Mouse (Mus musculus) spleen, postnatal 36 days (tissue): ENCODE data around the gene Rgp1.
A peak's percentile ranks its signal among the peaks of the same experiment; 100 is the strongest.

Source experiments
- DNase-seq, 2 experiments: peaks; one replicate each; pipeline ENCODE4 v3.0.0; 2022; ENCODE audit warnings: low spot score in 2 of 2, mixed read lengths in 1 of 2

Rgp1 gene

DNA sequence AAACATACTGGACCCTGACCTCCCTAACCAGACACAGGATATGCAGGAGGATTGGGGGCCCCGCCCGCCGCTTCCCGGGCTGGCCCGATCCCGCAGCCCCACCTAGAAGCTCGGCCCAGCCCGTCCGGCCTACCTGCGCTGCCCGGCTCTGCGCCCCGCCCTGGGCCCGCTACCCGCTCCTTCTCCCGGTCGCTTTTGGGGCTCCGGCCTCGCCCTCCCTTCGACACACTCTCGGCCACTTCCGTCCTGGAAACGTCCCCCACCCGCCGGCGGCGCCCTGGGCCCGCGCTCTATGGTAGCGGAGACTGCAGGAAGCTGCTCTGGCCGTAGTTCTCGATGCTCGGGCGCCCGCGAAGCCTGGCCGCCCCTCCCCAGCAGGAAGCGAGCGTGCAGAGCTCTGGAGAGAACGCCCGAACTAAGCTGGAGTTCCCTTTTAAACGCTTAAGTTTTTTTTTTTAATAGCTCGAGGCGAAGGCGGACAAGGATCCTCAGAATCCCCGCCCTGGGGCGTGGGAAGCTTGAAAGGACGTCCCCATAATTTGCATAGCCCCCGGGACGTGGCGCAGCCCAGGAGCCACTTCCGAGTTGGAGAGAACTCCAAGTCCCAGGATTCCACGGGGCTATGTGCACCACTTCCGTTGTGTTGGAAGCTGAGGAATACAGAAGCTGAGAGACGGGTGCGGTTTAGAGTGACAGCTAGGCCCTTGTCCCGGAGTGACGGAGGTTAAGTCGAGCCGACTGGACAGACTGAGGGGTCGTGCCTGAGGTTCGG is 16.3 kb upstream of the Rgp1 start, which contains the start of the genes Creb3 and Tln1:
Creb3 (plus strand) TSS at position 336 of the 772 bp plus-strand sequence.
Tln1 (minus strand) TSS at position 695 of the 772 bp plus-strand sequence.
- peak; percentile 95 to 97 for DNase-seq

DNA sequence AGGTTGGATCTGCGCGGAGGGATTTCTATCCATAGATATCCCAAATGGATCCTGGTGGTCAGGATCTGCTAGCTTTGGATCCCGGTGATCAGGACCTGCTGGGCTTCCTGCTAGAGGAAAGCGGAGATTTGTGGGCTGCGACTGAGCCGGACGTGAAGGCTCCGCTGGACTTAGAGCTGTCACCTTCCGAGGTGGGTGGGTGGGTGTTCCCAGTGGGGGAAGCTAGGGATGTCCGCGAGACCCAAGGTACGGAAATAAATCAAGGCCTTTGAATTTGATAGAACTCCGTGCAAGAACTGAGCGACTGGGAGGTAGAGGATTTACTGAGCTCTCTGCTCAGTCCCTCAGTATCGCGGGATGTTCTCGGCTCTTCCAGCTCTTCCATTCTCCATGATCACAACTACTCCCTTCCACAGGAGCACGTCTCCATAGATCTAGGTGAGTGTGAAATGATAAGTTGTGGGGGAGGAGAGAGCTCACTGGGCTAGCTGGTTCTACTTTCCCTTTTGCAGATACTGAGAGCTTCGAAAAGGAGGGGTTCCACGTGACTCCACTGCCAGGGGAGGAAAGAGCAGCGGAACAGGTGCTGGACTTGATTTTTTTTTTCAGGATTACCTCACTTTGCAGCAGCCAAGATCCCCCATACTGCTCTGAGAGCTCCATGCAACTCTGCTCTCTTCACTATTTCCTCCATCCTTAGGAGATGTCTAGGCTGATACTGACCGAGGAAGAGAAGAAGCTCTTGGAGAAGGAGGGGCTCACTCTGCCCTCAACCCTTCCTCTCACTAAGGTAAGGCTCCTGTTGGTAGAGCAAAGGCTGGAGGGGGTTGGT is 15.5 kb upstream of the Rgp1 start:
- no peak for DNase-seq

DNA sequence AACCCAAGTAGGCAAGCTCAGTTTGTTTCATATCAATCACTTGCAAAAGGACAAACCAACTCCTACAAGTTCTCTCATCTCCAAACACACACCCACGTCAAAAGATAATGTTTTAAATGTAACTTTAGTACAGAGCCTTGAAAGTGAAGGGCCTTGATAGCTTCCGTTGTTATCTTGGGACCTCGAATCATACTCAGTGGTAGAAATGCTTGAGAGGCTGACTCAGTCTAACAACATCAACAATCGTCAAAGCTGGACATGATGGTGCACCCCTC is 15.0 kb upstream of the Rgp1 start:
- DNase-seq = no peak

DNA sequence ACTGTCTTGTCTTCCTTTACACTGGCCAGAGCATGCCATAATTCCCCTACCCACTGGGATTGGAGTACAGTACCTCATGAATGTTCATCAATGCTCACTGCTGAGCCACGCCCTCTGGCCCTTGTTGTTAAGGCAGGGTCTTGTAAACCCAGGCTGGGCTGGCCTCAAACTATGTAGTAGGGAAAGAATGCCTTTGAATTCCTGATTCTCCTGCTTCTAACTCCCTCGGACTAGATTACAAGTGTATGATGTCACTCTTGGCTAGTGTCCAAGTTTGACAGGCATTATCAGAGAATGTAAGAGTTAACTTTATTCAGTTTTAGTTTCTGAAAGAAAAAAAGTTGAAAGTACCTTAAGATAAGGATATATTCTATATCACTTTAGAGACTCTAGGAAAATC is 14.3 kb upstream of the Rgp1 start:
- DNase-seq = no peak

DNA sequence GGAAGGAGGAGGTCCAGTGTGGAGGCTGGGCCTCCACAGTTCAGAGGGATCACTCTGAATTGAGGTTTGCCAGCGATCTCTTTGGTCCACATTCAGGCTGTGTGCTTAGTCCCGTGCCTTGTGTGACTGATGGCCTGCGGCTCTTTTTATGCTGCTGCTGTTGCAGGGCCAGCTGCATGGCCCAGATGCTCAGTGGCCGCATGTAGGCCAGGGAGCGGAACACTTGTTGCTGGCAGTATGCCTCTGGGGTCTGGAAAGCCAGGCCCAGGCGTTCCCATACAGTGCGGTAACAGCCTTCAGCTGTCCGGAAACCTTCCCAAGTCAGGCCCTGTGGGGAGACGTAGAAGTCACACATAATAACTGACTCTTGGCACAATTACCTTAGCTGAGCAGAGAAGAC is 11.4 kb upstream of the Rgp1 start:
- DNase-seq = no peak

DNA sequence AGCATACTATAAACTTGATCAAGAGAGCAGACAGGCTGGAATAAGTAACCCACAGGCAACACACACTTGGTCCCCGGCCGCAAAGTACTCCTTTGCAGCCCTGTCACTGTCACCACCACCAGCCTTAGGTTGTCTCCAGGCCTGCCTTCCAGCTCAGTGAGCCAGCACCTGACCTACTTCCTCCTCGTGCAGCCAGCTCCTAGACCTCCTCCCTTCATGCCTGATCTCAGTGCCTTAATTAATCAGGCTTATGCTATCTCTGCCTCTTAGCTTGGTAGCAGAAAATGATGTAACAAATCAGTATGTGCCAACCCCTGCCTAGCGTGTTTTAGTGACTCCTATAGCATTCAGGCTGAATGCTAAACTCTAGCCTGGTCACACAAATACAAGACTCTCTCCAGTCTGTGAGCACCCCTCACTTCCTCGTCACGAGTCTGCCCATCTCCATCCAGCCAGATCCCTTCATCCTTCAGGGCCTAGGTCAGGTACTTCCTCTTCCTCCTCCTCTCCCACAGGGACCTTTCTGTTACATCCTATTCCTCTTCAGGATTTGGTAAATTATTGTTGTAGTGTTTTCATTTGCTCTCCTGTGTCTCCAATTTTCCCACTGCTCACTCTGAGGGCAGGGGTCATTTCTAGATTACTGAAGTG is 7.0 kb upstream of the Rgp1 start:
- no peak for DNase-seq

DNA sequence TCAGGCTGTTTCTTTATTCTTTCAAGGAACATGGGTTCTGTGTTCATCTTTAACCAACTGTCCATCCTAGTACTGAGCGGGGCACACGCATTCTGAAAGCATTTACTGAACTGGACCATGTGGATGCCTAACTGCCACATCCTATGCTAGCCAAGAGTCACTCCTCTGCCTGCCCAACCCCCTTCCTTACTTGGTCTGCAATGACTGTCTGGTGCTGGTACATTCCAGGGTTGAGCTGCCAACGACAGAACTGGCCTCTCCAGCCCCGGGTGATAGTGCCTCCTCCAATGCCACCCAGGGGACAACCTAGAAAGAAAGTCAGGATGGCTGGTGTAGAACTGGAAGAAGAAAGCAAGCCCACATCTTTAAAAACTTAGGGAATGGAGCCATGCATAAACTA is 5.0 kb upstream of the Rgp1 start:
- no peak for DNase-seq

DNA sequence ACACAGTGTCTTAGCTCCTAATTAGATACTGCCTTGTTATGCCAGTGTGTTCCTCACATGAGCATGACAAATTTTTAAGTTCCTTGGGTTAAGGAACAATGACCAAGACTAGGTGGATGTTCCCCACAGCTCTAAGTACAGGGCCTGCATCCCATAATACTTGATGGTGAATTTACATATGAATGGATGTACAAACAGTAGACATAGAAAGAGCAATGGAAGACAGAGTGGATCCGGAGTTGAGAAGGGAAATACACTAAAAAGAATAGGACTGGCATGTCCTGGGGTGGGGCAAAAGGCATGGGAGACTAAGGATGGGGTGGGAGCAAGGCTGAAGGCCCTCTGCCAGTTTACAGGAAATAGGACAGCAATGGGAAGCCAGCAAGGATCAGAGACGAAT is 3.2 kb upstream of the Rgp1 start:
- no peak for DNase-seq

DNA sequence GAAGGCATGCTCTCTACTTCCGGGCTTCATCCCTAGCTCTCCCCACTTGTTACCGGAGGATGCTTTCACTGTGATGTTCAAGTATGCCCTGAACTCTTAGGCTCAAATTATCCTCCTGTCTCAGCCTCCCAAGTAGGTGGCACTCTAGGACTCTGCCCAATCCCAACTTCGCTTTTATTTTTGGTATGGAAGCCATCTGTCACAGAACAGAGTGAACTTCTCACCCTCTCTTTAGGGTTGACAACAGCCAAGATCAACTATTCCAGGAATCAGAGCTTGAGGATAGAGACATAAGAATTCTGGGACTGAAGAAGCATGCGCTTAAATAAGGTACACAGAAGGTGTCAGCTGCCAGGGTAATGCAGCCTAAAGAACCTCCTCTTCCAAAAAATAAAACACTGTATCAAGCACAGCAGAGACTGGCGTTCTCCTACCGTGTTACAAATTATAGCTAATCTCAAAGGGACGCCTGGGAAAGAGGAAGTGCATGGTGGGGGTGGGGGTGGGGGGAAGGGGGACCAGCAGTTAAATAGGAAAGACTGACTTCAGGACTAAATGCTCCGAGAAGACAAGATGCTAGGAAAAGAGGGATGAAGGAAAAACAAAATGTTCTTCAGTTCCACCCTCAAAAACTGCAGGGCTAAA is 1.2 kb upstream of the Rgp1 start:
- DNase-seq = no peak

DNA sequence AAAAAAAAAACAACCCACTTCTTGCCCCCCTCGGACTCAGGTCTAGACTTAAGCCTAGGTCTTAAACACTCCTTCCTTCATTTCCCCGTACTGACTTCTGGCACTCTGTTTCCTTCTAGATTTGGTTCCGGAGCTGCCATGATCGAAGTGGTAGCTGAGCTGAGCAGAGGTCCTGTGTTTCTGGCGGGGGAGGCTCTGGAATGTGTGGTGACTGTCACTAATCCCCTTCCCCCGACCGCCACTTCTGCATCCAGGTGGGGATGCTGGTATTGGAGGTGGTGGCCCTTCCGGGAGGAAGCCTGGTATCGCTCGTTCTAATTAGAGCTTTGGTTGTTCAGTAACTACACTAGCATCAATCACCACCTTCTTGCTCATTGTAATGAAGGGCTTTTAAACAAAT is 741 bp downstream of the Rgp1 start:
- no peak for DNase-seq

DNA sequence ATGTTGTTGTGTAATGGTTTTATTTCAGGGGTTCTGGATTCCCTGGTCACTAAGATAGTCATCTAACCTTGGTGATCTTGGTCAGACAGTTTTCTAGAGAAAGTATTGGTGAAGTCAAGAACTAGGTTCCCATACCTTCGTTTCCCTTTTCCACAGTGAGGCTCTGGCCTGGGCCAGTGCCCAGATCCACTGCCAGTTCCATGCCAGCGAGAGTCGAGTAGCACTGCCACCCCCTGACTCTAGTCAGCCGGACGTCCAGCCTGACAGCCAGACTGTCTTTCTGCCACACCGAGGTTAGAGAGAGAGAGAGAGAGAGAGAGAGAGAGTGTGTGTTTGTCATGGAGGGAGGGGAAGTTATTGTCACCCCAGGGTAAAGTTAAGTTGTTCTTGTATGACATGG is 1.2 kb downstream of the Rgp1 start:
- DNase-seq = no peak

DNA sequence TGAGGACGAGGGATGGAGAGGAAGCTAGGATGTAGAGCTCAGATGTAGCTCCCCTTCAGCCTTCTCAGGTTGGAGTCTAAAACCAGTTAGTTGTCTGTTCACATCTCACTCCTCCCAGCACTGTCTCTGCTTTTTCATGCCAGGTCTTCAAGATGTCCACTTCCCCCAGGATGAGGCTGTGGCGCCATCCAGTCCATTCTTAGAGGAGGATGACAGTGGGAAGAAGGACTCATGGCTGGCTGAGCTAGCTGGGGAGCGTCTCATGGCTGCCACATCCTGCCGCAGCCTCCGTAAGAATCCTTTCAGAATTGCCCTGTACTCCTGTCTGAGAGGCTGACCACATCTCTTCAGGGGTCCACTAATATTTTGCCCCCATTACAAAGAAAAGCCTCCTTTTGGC is 2.2 kb downstream of the Rgp1 start:
- no peak for DNase-seq

DNA sequence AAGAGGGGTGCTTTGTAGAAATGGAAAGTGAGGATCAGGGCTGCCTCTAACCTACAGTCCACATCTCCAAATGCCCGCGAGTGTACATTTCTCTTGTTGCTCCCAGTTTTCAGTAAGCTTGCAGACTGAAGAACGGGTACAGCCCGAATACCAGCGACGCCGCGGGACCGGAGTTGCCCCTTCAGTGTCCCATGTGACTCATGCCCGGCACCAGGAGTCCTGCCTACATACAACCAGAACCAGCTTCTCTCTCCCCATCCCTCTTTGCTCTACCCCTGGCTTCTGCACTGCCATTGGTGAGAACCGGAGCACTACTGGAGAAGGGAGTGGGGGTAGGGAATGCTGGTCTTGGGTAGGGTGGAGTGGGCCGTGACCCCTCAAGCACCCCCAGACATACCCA is 2.9 kb downstream of the Rgp1 start:
- no peak for DNase-seq

DNA sequence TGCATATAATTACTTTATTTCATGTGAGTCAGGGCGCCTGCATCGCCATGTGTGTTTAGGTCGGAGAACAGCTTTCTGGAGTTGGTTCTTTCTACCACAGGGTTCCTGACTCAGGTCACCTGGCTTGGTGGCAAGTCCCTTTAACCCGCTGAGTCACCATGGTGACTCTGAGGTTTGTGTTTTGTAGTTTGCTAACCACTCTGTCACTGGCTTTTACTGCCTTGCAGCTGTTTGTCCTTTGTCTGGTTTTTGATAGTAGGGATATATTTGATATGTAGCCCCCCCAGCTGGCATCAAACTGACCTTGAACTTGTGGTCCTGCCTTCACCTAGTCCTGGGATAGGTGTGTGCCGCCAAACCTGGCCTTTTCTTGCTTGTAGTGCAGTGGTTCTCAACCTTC is 3.7 kb downstream of the Rgp1 start:
- DNase-seq = no peak

DNA sequence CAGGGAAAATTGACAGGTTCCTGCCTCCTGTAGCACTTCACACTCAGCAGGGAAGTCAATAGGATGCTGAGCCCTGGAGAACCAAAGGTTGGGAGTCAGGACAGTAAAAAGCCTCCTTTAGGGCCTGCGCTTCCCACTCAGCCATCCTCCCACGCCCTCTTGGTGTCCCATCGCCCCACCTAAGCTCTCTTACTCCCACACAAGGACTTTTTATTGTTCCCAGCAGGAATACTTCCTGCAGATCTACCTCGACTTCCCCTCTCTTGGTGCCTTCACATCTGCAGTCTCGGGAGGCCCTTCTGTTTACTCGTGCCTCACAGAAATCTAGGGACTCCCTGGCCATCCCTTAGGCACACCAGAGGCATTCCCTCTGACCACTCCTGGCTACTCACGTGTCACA is 4.9 kb downstream of the Rgp1 start:
- DNase-seq = no peak

DNA sequence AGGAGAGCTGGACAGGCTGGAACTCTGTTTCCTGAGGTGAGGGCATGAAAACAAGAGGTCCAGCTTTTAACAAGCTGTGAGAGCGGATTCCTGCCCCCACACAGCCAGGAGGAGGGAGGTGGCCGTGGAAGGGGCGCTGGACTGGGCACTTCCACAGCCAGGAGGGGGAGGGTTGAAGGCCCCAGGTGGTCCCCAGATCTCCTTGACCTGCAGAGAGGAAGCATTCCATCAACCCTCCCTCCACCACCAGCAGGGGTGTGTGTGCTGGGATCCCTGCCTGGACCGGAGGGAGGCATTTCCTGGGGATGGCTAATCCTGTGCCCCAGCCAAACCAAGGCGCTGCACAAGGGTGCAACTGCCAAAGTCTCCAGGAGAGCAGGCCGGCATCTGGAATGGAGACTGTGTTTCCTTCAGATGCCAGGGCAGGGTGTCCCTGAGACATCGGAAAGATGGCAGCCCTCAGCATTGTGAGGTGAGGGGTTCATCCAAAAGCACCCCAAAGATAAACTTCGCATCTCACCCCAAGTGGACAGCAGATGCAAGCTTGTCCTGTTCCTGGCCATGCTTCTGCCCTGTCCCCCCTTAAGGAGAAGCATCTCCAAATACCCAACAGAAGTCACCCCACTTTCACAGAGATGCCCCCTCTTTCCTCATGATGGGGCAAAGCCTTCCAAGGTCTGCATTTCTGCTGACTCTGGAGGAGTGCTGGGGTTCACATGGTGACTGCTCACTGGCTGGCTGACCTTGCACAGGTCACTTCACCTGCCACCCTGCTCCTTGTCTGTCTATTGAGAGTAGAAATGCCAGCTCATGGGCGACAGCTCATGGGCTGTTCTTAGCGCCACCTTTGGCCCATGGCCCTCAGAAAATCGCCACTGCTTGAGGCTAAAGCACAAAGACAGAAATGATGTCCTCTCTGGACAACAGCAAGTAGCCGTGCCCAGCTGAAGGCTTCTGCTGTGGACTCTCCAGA is 6.2 kb downstream of the Rgp1 start, which contains the start of gene Msmp:
Msmp (minus strand) TSS at position 51 of the 973 bp plus-strand sequence.
- no peak for DNase-seq

DNA sequence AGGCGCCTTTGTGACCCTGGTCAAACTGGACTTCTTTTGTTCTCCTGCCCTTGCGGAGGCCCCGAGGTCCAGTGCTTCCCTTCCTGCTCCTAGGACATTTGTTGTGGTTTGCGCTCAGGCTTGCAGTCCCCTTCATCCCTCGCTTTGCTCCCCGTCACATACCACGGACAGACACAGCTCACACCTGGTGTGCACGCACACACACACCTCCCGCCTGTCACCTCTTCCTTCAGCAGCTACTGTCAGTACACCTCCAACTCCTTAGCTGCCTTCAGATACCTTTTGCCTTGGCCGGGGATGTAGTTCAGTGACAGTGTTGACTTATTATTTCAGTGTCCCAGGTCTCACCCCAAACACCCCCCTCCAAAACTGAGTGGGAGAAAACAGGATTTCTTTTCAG is 7.2 kb downstream of the Rgp1 start:
- no peak for DNase-seq

DNA sequence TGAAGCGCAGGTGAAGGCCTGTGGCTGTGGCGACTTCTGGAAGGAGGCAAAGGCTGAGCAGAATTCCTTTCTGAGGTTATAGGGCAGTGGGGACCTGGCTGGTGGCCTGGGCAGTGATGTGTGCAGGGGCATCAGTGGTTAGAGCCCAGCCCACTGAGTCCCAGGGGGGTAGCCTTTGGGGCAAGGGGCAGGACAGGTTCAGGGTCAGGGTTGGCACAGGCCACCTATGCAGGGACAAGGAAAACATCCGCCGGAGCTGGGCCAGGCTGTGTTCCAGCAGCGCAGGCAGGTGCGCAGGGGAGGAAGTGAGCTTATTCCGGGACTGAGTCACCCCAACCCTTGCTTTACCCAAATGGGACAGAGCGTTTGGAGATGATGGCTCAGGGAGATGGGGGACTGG is 7.9 kb downstream of the Rgp1 start:
- no peak for DNase-seq

DNA sequence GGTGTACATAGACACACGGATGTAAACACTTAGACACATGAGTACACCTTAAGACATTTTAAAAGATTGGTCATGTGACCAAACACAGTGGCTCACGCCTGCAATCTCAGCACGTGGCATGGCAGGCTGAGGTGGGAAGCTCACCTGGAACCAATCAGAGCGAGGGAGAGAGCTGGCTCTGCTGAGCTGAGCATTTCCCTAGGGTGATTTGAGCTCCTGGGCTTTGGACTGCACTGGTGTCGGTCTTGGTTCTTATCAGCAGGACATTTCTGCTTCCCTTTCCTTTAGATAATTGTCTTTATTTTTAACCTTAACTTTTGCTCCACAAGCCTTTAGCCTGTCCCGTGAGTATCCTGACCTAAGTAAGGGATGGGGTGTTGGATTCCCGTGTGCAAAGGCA is 9.2 kb downstream of the Rgp1 start:
- DNase-seq = no peak

DNA sequence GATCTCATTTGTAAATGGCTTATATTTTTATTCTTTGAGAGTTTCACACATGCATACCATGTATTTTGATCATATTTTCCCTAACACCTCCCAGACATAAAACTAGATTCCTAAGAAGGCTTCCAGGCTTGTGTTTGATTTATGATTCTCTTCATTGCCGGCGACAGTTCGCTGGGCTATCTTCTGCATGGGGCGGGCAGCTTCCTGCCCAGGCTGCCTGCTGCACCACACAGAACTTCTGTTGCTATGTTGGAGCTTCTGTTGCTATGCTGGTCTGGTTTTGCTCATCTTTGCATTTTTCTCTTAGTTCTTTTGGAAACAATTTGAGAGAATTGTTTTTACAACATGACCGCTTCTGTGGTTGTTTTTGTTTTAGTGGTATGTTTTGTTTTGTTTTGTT is 13.0 kb downstream of the Rgp1 start:
- no peak for DNase-seq

DNA sequence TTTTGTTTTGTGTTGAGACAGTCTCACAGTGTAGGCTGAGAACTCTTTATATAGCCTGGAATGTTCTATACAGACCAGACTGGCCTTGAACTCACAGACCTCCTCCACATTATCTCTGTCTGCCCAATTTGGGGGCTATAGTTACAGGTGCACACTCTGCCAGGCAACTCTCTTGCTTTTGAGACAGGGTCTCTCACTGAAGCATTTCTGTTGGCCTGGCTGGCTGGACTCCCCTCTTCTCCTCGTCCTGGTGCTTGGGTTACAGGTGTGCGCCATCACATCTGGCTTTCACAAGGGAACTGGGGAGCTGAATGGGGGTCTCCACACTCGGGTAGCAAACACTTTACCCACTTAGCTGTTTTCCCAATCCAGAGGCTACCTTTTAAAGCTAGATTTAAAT is 13.4 kb downstream of the Rgp1 start:
- DNase-seq = no peak
